Mouse (Mus musculus): ENCODE data around the gene Olfr902.
"Not testable (repeated sequence)": the region's sequence is repeated elsewhere in the genome, so short reads cannot be mapped to it uniquely, and the experiment has no call there.

Olfr902 gene

GRCm38 (mm10) chr9:38447352-38447751, at the start of gene Olfr902:
Gene Olfr902 (plus strand): TSS chr9:38447652.
- no peak for DNase-seq (ENCODE audit: low spot score)

- no peak for DNase-seq (ENCODE audit: low spot score)
These were observed 46.1 kb upstream of the Olfr902 start, which contains the start of gene Olfr147 for GRCm38 (mm10) chr9:38401398-38401797. Gene Olfr147 (plus strand): TSS chr9:38401698.

GRCm38 (mm10) chr9:38407502-38407901, 40.0 kb upstream of the Olfr902 start:
- DNase-seq (ENCODE audit: low spot score) = not testable (repeated sequence)

GRCm38 (mm10) chr9:38413502-38413901, 34.0 kb upstream of the Olfr902 start:
- DNase-seq (ENCODE audit: low spot score) = not testable (repeated sequence)

- DNase-seq (ENCODE audit: low spot score) = no peak
These were observed 23.7 kb upstream of the Olfr902 start for GRCm38 (mm10) chr9:38423801-38424200.

GRCm38 (mm10) chr9:38427026-38427425, 20.4 kb upstream of the Olfr902 start:
- no peak for DNase-seq (ENCODE audit: low spot score)

- no peak for DNase-seq (ENCODE audit: low spot score)
These were observed 18.3 kb upstream of the Olfr902 start, which contains the start of gene Olfr901 for GRCm38 (mm10) chr9:38429155-38429554. Gene Olfr901 (plus strand): TSS chr9:38429455.

GRCm38 (mm10) chr9:38462844-38463243, 15.4 kb downstream of the Olfr902 start, which contains the start of gene Olfr904:
Gene Olfr904 (plus strand): TSS chr9:38463144.
- no peak for DNase-seq (ENCODE audit: low spot score)

GRCm38 (mm10) chr9:38470807-38471206, 23.4 kb downstream of the Olfr902 start, which contains the start of gene Olfr905:
Gene Olfr905 (plus strand): TSS chr9:38471107.
- DNase-seq (ENCODE audit: low spot score) = no peak

GRCm38 (mm10) chr9:38486785-38487184, 39.3 kb downstream of the Olfr902 start, which contains the start of gene Olfr906:
Gene Olfr906 (plus strand): TSS chr9:38487085.
- no peak for DNase-seq (ENCODE audit: low spot score)

- DNase-seq (ENCODE audit: low spot score) = no peak
These were observed 48.0 kb downstream of the Olfr902 start, which contains the start of gene Olfr907 for GRCm38 (mm10) chr9:38495501-38495900. Gene Olfr907 (plus strand): TSS chr9:38495801.
